Mouse (Mus musculus) testis, adult 2 months (tissue): Measurements from ENCODE around the gene Panx1.

Experiments
- CTCF ChIP-seq: fragments of 200-500 bp; IDR thresholded peaks from 2 replicates; pipeline ENCODE4 v1.5.1; 2012; ENCODE audit warnings: low read depth, mild to moderate bottlenecking, inconsistent platforms, low read length, moderate library complexity; ENCODE audit not compliant: control insufficient read depth, insufficient read depth, insufficient replicate concordance
- POLR2A ChIP-seq: fragments of 200-500 bp; IDR thresholded peaks from 2 replicates; pipeline ENCODE4 v1.6.1; 2012; ENCODE audit warnings: low read depth, mild to moderate bottlenecking, inconsistent platforms, low read length, moderate library complexity; ENCODE audit not compliant: control insufficient read depth

DNA sequence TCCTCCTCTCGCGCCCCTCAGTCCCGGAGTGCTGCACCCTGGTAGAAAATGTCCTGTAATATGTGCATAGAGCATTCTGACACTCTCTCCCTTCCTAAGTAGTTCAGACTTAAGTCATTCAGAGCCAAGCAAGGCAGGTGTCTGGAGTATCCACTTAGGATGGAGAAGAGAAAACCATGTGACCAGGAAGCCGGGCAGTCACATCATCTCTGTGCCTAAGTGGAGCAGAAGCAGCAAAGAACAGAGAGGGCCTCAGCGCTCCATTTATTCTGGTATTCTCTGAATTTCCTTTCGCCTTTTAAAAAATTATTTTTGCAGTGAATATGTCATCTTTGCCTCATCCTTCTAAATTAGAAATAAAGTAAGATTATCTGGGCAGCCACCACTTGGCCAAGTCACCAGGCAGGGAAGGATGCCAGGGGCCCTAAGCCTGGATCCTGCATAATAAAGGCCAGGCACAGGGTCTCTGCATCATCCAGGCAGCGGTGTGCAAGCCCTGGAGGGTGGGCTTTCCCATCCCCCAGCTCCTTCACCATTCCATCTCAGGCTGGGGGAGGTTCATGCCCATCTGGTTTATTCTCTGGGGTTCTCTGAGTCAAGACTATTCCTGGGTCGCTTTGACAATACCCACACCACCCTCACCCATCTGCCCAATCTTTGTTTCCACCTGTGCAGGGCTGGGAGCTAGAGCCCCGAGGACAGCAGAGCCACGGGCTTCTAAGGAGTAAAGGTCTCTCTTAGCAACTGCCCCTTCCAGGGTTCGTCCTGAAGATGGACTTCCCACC lies 47.8 kb downstream of the Panx1 start:
- no peak for TF ChIP-seq POLR2A
- no peak for TF ChIP-seq CTCF
